Mouse (Mus musculus) CH12.LX (cell line): ENCODE results near the gene Pde4b. TPM values are rescaled to one million over a fixed set of nuclear protein-coding genes. Genes with fewer than 3 reads are reported as not detected.

Experiments
- DNase-seq: peaks from one replicate; pipeline ENCODE4 v3.0.0-alpha.2; 2013; ENCODE audit errors: extremely low read depth
- H3K27ac ChIP-seq: 2 replicates; pipeline ENCODE4 v1.5.1; 2012; ENCODE audit warnings: low read depth, mild to moderate bottlenecking, control low read depth, moderate library complexity; ENCODE audit not compliant: insufficient read depth
- H3K27me3 ChIP-seq: replicated peaks from 2 replicates; pipeline ENCODE3; 2012; ENCODE audit warnings: inconsistent platforms
- H3K36me3 ChIP-seq, 2 experiments: replicated peaks in 1 of 2; 2 replicates each; pipeline versions ENCODE3 to v1.6.1; 2012; ENCODE audit warnings: inconsistent platforms in 1 of 2, low read length in 1 of 2, mild to moderate bottlenecking in 1 of 2, mixed read lengths in 1 of 2, moderate library complexity in 1 of 2; ENCODE audit not compliant: control insufficient read depth in 1 of 2, insufficient read depth in 1 of 2
- H3K4me1 ChIP-seq, 2 experiments: 2 replicates each; pipeline ENCODE4 v1.6.1; 2012; ENCODE audit warnings: inconsistent platforms in 1 of 2, moderate library complexity in 1 of 2; ENCODE audit not compliant: insufficient read depth in 2 of 2, control insufficient read depth in 1 of 2
- H3K4me2 ChIP-seq: 2 replicates; pipeline ENCODE4 v1.6.1; 2012; ENCODE audit warnings: low read depth, mild to moderate bottlenecking, control low read depth; ENCODE audit not compliant: poor library complexity, insufficient read depth, severe bottlenecking
- H3K4me3 ChIP-seq, 3 experiments: fragments of 150-350 bp in 1 of 3; sonication (generic) in 1 of 3; replicated peaks in 1 of 3; 2 replicates each; pipeline versions ENCODE3 to v1.5.1; 2011 to 2012; ENCODE audit warnings: low read depth in 2 of 3, low read length in 2 of 3, mild to moderate bottlenecking in 2 of 3, moderate library complexity in 2 of 3, control low read depth in 1 of 3, improper control_type of control experiment in 1 of 3, inconsistent platforms in 1 of 3, mixed read lengths in 1 of 3; ENCODE audit not compliant: poor library complexity in 1 of 3
- H3K79me2 ChIP-seq: replicated peaks from 2 replicates; pipeline ENCODE4 v1.6.1; 2012; ENCODE audit warnings: mild to moderate bottlenecking, moderate library complexity; ENCODE audit not compliant: control insufficient read depth, poor library complexity, insufficient read depth, severe bottlenecking; ENCODE audit errors: extremely low read depth
- H3K9ac ChIP-seq: 2 replicates; pipeline ENCODE4 v1.6.1; 2012; ENCODE audit warnings: low read depth, mild to moderate bottlenecking, control low read depth, moderate library complexity; ENCODE audit not compliant: insufficient read depth
- H3K9me3 ChIP-seq: replicated peaks from 2 replicates; pipeline ENCODE3; 2012; ENCODE audit warnings: low read length, inconsistent platforms, mixed read lengths
- BHLHE40 ChIP-seq: IDR thresholded peaks from 2 replicates; pipeline ENCODE4 v1.6.1; 2011; ENCODE audit warnings: mild to moderate bottlenecking, low read depth, low read length, improper control_type of control experiment
- CHD1 ChIP-seq: IDR thresholded peaks from 2 replicates; pipeline ENCODE4 v1.6.1; 2012; ENCODE audit warnings: low read depth, low read length, improper control_type of control experiment, inconsistent platforms
- ELF1 ChIP-seq: IDR thresholded peaks from 2 replicates; pipeline ENCODE4 v1.6.1; 2014; ENCODE audit warnings: low read depth, mild to moderate bottlenecking, inconsistent platforms, low read length, improper control_type of control experiment
- EP300 ChIP-seq: IDR thresholded peaks from 2 replicates; pipeline ENCODE4 v1.6.1; 2011; ENCODE audit warnings: low read length, improper control_type of control experiment
- ETS1 ChIP-seq: conservative IDR thresholded peaks from 2 replicates; pipeline ENCODE4 v1.6.1; 2012; ENCODE audit warnings: low read depth, mild to moderate bottlenecking, inconsistent platforms, low read length, improper control_type of control experiment, moderate library complexity
- IRF4 ChIP-seq: IDR thresholded peaks from 2 replicates; pipeline ENCODE4 v1.6.1; 2014; ENCODE audit warnings: low read depth, mild to moderate bottlenecking, inconsistent platforms, low read length, improper control_type of control experiment
- JUN ChIP-seq: IDR thresholded peaks from 2 replicates; pipeline ENCODE4 v1.6.1; 2011; ENCODE audit warnings: low read depth, mild to moderate bottlenecking, low read length, improper control_type of control experiment, moderate library complexity; ENCODE audit not compliant: insufficient read depth
- MAFK ChIP-seq: IDR thresholded peaks from 2 replicates; pipeline ENCODE4 v1.6.1; 2011; ENCODE audit warnings: low read length, improper control_type of control experiment; ENCODE audit not compliant: insufficient replicate concordance
- MAX ChIP-seq: IDR thresholded peaks from 2 replicates; pipeline ENCODE4 v1.6.1; 2011; ENCODE audit warnings: low read length, improper control_type of control experiment
- MEF2A ChIP-seq: IDR thresholded peaks from 2 replicates; pipeline ENCODE4 v1.6.1; 2014; ENCODE audit warnings: low read depth, mild to moderate bottlenecking, inconsistent platforms, low read length, improper control_type of control experiment, borderline replicate concordance
- MXI1 ChIP-seq: IDR thresholded peaks from 2 replicates; pipeline ENCODE4 v1.6.1; 2011; ENCODE audit warnings: mild to moderate bottlenecking, low read depth, low read length, improper control_type of control experiment
- MYC ChIP-seq: IDR thresholded peaks from 2 replicates; pipeline ENCODE4 v1.6.1; 2011; ENCODE audit warnings: low read depth, mild to moderate bottlenecking, improper control_type of control experiment, low read length
- NRF1 ChIP-seq: IDR thresholded peaks from 2 replicates; pipeline ENCODE4 v1.6.1; 2014; ENCODE audit warnings: low read depth, mild to moderate bottlenecking, inconsistent platforms, low read length, improper control_type of control experiment, moderate library complexity
- SIN3A ChIP-seq: IDR thresholded peaks from 2 replicates; pipeline ENCODE4 v1.6.1; 2012; ENCODE audit warnings: low read length, improper control_type of control experiment, inconsistent platforms
- SMC3 ChIP-seq: IDR thresholded peaks from 2 replicates; pipeline ENCODE4 v1.6.1; 2011; ENCODE audit warnings: low read depth, low read length, improper control_type of control experiment
- TBP ChIP-seq: conservative IDR thresholded peaks from 2 replicates; pipeline ENCODE4 v1.6.1; 2011; ENCODE audit warnings: low read depth, low read length, improper control_type of control experiment
- USF1 ChIP-seq: IDR thresholded peaks from 2 replicates; pipeline ENCODE4 v1.6.1; 2014; ENCODE audit warnings: low read depth, mild to moderate bottlenecking, inconsistent platforms, low read length, improper control_type of control experiment
- USF2 ChIP-seq: conservative IDR thresholded peaks from 2 replicates; pipeline ENCODE4 v1.6.1; 2011; ENCODE audit warnings: low read depth, low read length, improper control_type of control experiment
- dilution Hi-C: fragments of 300-500 bp; cut with MboI; formaldehyde crosslinking; loops from 2 replicates; pipeline ENCODE4 v1.14.3; 2020; ENCODE audit warnings: low sequenced_read_pairs; ENCODE audit not compliant: extremely low pct_unique_long_range_greater_than_20kb, extremely low pct_ligation_motif_present
- in situ Hi-C: fragments of 300-500 bp; cut with MboI; formaldehyde crosslinking; loops from 3 replicates; pipeline ENCODE4 v1.14.3; 2019; ENCODE audit warnings: low sequenced_read_pairs, low pct_ligation_motif_present, low pct_unique_long_range_greater_than_20kb, mixed read lengths
- polyA plus RNA-seq: library from polyadenylated mRNA; unstranded; fragments of >175 nt; gene quantifications from 2 replicates; pipeline ENCODE4 v1.2.1, GENCODE M21; 2012; ENCODE audit warnings: low read depth; ENCODE audit not compliant: insufficient read length
- total RNA-seq, 2 experiments: library from RNA; depleted of rRNA; stranded (reverse); fragments of 300-350 nt in 1 of 2; fragments of >200 nt in 1 of 2; gene quantifications; 2 replicates each; pipeline ENCODE4 v1.2.3; 2012 to 2014

The Pde4b gene
- total and polyA plus RNA-seq, 3 experiments = 9.6 to 24.2 (median 21.8) TPM

DNA sequence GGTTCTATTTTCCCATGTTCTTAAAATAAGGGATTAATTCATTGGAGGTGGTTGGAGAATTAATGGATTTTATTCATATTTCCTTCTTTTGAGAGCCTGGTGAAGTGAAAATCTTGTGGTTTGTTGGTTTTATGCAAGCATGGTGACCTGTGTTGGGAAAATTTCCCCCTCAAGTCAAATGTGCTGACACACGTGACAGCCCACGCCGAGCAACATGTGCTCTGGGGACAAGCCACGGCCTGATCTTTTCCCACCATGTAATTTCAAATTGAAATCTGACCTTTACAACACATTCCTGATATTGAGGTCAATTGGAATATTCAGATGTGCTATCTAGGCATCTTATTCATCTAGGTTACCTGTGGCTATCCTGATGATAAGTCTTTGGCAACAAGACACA is 443.5 kb downstream of the Pde4b start:
- no peak overlapping the region for H3K4me2 ChIP-seq
- dilution Hi-C loops = no loop called here
- TF ChIP-seq MEF2A (peak; percentile 25; the same call in 1 of the 2 replicates), SIN3A (no peak), ELF1 (no peak), JUN (no peak), BHLHE40 (peak; percentile 97), MYC (peak; percentile 94), SMC3 (no peak), IRF4 (0 out of 2 replicates have a peak, but pooled peaks have one; percentile 20), CHD1 (no peak), TBP (0 out of 2 replicates have a peak, but pooled peaks have one; percentile 18), EP300 (peak; percentile 71), USF2 (peak; percentile 47), MXI1 (0 out of 2 replicates have a peak, but pooled peaks have one; percentile 45), MAX (peak; percentile 94), USF1 (peak; percentile 53), MAFK (0 out of 2 replicates have a peak, but pooled peaks have one; percentile 43), ETS1 (peak; percentile 78)
- TF ChIP-seq, all 38 proteins: peak for 12
- Histone ChIP-seq H3K27me3 (no peaks in the 10 kb centered on the region), H3K27ac (no peak overlapping the region), H3K79me2 (no peaks in the 10 kb centered on the region), H3K9me3 (no peaks in the 10 kb centered on the region), H3K4me1 (peaks cover 15 to 69% of the 10 kb centered on the region in 2 experiments), H3K36me3 (no peaks in the 10 kb centered on the region), H3K4me3 (no peak overlapping the region), H3K9ac (0 out of 2 replicates have a peak overlapping the region, but pooled peaks have one; percentile 1)
- in situ Hi-C loops = no loop called here
- DNase-seq = no peak

DNA sequence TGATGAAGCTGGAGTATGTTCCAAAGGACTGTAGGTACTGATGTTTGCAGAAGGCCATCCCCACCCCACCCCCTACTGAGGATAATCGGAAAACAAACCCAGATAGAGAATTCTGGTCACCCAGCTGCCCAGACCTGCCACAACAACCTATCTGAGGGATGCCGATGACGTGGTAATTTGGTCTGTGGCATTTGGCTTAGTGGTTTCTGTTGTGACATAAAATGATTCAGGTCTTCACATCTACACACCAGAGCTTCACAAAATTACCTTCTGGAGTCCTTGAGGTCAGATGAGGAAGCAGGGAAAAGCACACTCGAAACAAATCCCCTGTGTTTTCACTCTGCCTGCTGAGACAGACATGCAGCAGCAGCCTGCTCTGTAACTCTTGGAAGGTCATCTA is 444.4 kb downstream of the Pde4b start:
- Histone ChIP-seq H3K27ac (no peak overlapping the region), H3K79me2 (no peaks in the 10 kb centered on the region), H3K4me3 (no peak overlapping the region), H3K27me3 (no peaks in the 10 kb centered on the region), H3K4me1 (peaks cover 16 to 72% of the 10 kb centered on the region in 2 experiments), H3K36me3 (no peaks in the 10 kb centered on the region), H3K4me2 (no peak overlapping the region), H3K9me3 (no peaks in the 10 kb centered on the region), H3K9ac (no peak overlapping the region)
- peak; percentile 20; the same call in 1 of the 2 replicates for TF ChIP-seq ETS1
- TF ChIP-seq NRF1 = no peak
- in situ Hi-C loops (no loop called here), dilution Hi-C loops (no loop called here)
- no peak for DNase-seq
